Mouse (Mus musculus) forebrain, embryonic 14.5 days (tissue): ENCODE measurements around the gene A830018L16Rik. TPM values are rescaled to one million over a fixed set of nuclear protein-coding genes. Genes with fewer than 3 reads are reported as not detected.

Experiments
- ATAC-seq: fragments of 200-750 bp; cut with Nextera tagmentation; 2 replicates; pipeline ENCODE4 v1.8.0; 2017; ENCODE audit warnings: mild to moderate bottlenecking, moderate library complexity
- DNase-seq: peaks from one replicate; pipeline ENCODE4 v3.0.0-alpha.2; 2015; ENCODE audit warnings: low spot score
- H3K27ac ChIP-seq: fragments of 300-500 bp; sonication (generic); 2 replicates; pipeline ENCODE4 v1.5.1; 2014; ENCODE audit warnings: low read depth, mild to moderate bottlenecking, control low read depth, low read length, moderate library complexity
- H3K27me3 ChIP-seq: fragments of 300-500 bp; sonication (generic); replicated peaks from 2 replicates; pipeline ENCODE4 v1.6.1; 2014; ENCODE audit warnings: low read length, control low read depth, mixed read lengths; ENCODE audit not compliant: control insufficient read depth, insufficient read depth
- H3K36me3 ChIP-seq: fragments of 300-500 bp; sonication (generic); 2 replicates; pipeline ENCODE4 v1.6.1; 2014; ENCODE audit warnings: low read length, control low read depth; ENCODE audit not compliant: control insufficient read depth, insufficient read depth
- H3K4me1 ChIP-seq: fragments of 300-500 bp; sonication (generic); 2 replicates; pipeline ENCODE4 v1.6.1; 2014; ENCODE audit warnings: antibody characterized with exemption, low read length, control low read depth; ENCODE audit not compliant: control insufficient read depth, insufficient read depth
- H3K4me2 ChIP-seq: fragments of 300-500 bp; sonication (generic); 2 replicates; pipeline ENCODE4 v1.6.1; 2014; ENCODE audit warnings: mild to moderate bottlenecking, control low read depth, low read length
- H3K4me3 ChIP-seq: fragments of 300-500 bp; sonication (generic); 2 replicates; pipeline ENCODE4 v1.5.1; 2014; ENCODE audit warnings: low read depth, low read length, control low read depth
- H3K9ac ChIP-seq: fragments of 300-500 bp; sonication (generic); 2 replicates; pipeline ENCODE4 v1.6.1; 2014; ENCODE audit warnings: mild to moderate bottlenecking, low read length, control low read depth, moderate library complexity
- H3K9me3 ChIP-seq: fragments of 300-500 bp; sonication (generic); replicated peaks from 2 replicates; pipeline ENCODE4 v1.6.1; 2016; ENCODE audit warnings: low read length, control low read depth, mixed read lengths; ENCODE audit not compliant: control insufficient read depth
- WGBS: fragments of 180-500 bp; shearing (Covaris S2); extraction: QIAGEN DNeasy Blood & Tissue Kit; methylation state at CpG from one replicate; pipeline ENCODE4 v1.1.7; 2014; 5-methylcytosine and 5-hydroxymethylcytosine counted together
- polyA plus RNA-seq: library from polyadenylated mRNA; unstranded; fragments of >200 nt; fragmentation: Nextera tagmentation; extraction: Ambion mirVana; gene quantifications from 2 replicates; pipeline ENCODE4 v1.2.1, GENCODE M21; 2014

A830018L16Rik gene
- polyA plus RNA-seq, 1 experiment from 2014 or later, result 4.5 TPM

GRCm38 (mm10) chr1:11881706-11882105 is 467.8 kb downstream of the A830018L16Rik start:
- Histone ChIP-seq H3K4me2 (no peak overlapping the region), H3K9me3 (no peaks in the 10 kb centered on the region), H3K4me1 (no peaks in the 10 kb centered on the region), H3K9ac (no peak overlapping the region), H3K4me3 (no peak overlapping the region), H3K36me3 (no peaks in the 10 kb centered on the region), H3K27me3 (no peaks in the 10 kb centered on the region), H3K27ac (no peak overlapping the region)
- WGBS, result 54% methylated on average over 2 of the region's 2 CpGs
- no peak for DNase-seq
- ATAC-seq, result no peak

DNA sequence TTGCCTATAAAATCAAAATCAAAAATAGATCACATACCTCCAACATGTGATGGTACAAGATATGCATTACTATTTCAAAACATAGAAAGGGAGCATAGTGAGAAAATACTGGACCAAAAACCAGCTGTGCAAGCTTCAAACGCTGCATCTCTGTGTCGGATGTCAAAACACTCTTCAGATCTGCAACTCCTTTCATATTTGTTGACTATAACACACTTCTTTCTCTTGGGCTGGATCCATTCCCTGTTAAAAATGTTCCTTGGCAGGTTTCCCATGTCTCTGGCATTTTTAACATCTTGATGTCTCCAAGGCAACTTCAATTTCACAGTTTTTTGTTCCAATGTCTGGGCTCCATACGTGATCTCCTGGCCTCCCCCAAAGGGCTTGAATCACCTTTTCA is 481.8 kb downstream of the A830018L16Rik start:
- H3K4me3 ChIP-seq, result no peak overlapping the region
- H3K9me3 ChIP-seq, result no peaks in the 10 kb centered on the region
- no peak overlapping the region for H3K9ac ChIP-seq
- ATAC-seq (no peak), DNase-seq (peak; percentile 53)
- no peaks in the 10 kb centered on the region for H3K4me1 ChIP-seq
- WGBS, result 61% methylated on average over 3 of the region's 3 CpGs
- H3K27ac ChIP-seq, result no peak overlapping the region; the same call in 1 of the 2 replicates
- no peak overlapping the region for H3K4me2 ChIP-seq
- H3K36me3 ChIP-seq, result no peaks in the 10 kb centered on the region
- no peaks in the 10 kb centered on the region for H3K27me3 ChIP-seq

DNA sequence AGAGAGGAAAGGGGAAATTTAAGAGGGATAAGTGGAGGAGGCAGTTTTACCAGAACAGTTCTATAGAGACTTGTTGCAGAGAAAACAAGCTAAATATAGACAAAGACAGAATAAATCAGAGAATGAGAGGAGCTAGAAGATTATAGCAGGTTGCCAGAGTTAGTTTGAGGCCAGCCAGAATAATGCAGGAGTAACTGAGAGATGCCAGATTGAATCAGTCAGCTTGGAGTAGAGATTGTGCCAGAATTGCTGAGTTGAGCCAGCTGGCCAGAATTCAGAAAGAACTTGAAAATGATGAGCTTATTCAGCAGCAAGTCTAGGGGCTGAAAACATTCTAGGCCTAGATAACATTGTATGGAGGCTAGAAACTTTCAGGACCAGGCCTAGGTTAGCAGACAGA is 502.0 kb downstream of the A830018L16Rik start:
- ATAC-seq (no peak), DNase-seq (peak; percentile 9)
- Histone ChIP-seq H3K9ac (no peak overlapping the region), H3K4me3 (no peak overlapping the region), H3K4me2 (no peak overlapping the region), H3K27ac (no peak overlapping the region), H3K9me3 (0 out of 2 replicates have a peak, but pooled peaks cover 4% of the 10 kb centered on the region), H3K4me1 (no peaks in the 10 kb centered on the region), H3K27me3 (no peaks in the 10 kb centered on the region), H3K36me3 (no peaks in the 10 kb centered on the region)

GRCm38 (mm10) chr1:11936984-11937383 is 523.1 kb downstream of the A830018L16Rik start:
- H3K9ac ChIP-seq, result no peak overlapping the region
- H3K4me2 ChIP-seq, result no peak overlapping the region
- ATAC-seq (peak; percentile 50; the same call in 1 of the 2 replicates), DNase-seq (peak; percentile 26)
- no peak overlapping the region for H3K4me3 ChIP-seq
- 77% methylated on average over 9 of the region's 9 CpGs for WGBS
- H3K27me3 ChIP-seq, result no peaks in the 10 kb centered on the region
- H3K27ac ChIP-seq, result no peak overlapping the region
- no peaks in the 10 kb centered on the region for H3K36me3 ChIP-seq
- no peaks in the 10 kb centered on the region for H3K4me1 ChIP-seq
- no peaks in the 10 kb centered on the region for H3K9me3 ChIP-seq

DNA sequence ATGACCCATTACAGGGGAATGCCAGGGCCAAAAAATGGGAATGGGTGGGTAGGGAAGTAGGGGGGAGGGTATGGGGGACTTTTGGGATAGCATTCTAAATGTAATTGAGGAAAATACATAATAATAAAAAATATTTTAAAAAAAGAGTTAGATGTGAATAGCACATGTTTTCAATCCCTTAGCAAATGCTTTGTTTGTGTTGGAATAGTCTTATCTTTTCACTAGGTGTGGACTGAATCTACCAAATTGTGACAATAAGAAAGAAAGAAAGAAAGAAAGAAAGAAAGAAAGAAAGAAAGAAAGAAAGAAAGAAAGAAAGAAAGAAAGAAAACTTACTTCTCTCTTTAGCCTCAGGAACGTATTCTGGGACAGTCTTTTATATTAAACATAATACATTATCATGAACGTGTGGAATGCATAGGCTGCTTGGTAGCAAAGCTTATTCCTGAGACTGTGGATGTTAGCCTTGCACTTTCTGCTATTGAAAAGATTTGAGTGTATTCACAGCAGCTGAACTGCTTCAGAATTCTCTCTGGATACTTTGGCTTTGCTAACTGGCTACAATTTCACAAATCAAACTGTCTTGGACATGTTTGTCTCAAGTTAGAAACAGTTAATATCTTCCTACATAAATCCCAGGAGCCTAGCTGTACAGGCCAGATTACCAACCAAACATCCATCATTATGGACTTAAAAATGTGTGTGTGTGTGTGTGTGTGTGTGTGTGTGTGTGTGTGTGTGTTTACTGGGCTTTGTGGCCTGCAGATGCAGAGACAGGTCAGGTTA is 545.7 kb downstream of the A830018L16Rik start:
- H3K27ac ChIP-seq, result no peak overlapping the region
- no peak for DNase-seq
- H3K9ac ChIP-seq, result no peak overlapping the region
- no peak overlapping the region for H3K4me2 ChIP-seq
- H3K4me1 ChIP-seq, result no peaks in the 10 kb centered on the region
- no peak overlapping the region for H3K4me3 ChIP-seq
- H3K36me3 ChIP-seq, result no peaks in the 10 kb centered on the region
- no peaks in the 10 kb centered on the region for H3K27me3 ChIP-seq
- 64% methylated on average over 2 of the region's 2 CpGs for WGBS
- ATAC-seq, result no peak
- H3K9me3 ChIP-seq, result no peaks in the 10 kb centered on the region

DNA sequence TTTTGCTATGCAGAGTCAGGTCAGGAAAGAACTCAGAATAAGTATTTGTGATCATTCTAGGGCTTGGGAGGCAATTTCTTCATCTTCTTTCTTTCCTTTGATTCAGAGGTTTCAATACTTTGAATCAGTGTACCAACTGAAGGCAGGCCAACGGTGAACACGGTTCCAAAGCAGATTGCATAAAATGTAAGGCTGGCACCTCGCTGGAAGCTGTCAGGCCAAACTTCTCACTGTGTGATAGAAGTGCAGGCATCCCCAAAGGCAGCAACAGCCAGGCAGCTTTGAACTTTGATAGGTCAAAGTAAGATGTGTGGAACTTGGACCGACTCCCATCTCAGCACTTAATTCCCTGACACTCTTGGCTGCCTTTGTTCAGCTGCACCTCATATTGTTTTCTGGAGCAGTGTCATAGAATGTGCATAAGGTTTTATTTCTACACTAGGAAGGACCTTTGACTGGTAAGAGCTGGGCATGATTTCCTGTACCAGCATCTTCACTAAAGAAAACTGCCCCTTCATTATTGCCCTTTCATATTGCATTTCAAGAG is 568.8 kb downstream of the A830018L16Rik start:
- DNase-seq (no peak), ATAC-seq (no peak)
- Histone ChIP-seq H3K4me3 (no peak overlapping the region), H3K9ac (no peak overlapping the region), H3K4me2 (no peak overlapping the region), H3K4me1 (no peaks in the 10 kb centered on the region), H3K9me3 (no peaks in the 10 kb centered on the region), H3K27me3 (no peaks in the 10 kb centered on the region), H3K36me3 (no peaks in the 10 kb centered on the region), H3K27ac (no peak overlapping the region)
- 75% methylated on average over 4 of the region's 4 CpGs for WGBS

GRCm38 (mm10) chr1:11990011-11990410 is 576.1 kb downstream of the A830018L16Rik start:
- Histone ChIP-seq H3K36me3 (no peaks in the 10 kb centered on the region), H3K27ac (no peak overlapping the region), H3K4me1 (no peaks in the 10 kb centered on the region), H3K9me3 (no peaks in the 10 kb centered on the region), H3K9ac (no peak overlapping the region), H3K4me2 (no peak overlapping the region), H3K27me3 (no peaks in the 10 kb centered on the region), H3K4me3 (no peak overlapping the region)
- no peak for ATAC-seq
- WGBS, result 75% methylated on average over 3 of the region's 3 CpGs
- DNase-seq, result no peak

DNA sequence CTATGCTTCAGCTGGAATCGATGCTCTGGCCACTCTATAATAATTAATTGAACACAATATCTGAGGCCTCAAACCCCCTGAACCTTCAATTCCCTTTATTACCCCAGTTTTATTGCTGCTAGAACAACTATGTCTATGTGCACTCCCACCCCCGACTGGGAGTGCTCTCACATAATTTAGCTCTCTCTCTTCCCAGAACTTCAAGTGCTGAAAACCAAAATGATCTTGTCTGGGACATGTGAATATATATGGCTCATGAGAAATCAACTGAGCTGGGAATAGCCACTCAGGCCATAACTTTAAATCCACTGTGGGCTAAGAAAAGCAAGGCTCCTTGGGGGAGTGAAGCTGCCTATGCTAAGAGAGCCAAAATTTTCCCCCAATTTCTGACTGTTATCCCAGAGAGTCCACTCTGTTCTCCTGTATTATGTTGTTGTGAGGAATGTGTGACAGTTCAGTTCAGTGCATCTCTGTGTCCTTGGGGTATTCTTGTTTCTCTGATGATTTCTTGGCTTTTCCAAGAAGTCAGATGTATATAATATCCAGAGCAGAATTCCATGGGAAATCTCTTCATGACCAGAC is 582.5 kb downstream of the A830018L16Rik start:
- no peaks in the 10 kb centered on the region; the same call in 1 of the 2 replicates for H3K4me1 ChIP-seq
- H3K4me3 ChIP-seq, result no peak overlapping the region
- no peaks in the 10 kb centered on the region for H3K9me3 ChIP-seq
- no peak overlapping the region for H3K4me2 ChIP-seq
- no peak overlapping the region for H3K9ac ChIP-seq
- H3K36me3 ChIP-seq, result no peaks in the 10 kb centered on the region
- no peak overlapping the region for H3K27ac ChIP-seq
- DNase-seq, result no peak
- no peaks in the 10 kb centered on the region for H3K27me3 ChIP-seq
- 84% methylated on average over 2 of the region's 2 CpGs for WGBS
- no peak for ATAC-seq

GRCm38 (mm10) chr1:11997574-11997973 is 583.7 kb downstream of the A830018L16Rik start:
- Histone ChIP-seq H3K9ac (no peak overlapping the region), H3K4me1 (no peaks in the 10 kb centered on the region; the same call in 1 of the 2 replicates), H3K4me3 (no peak overlapping the region), H3K27ac (no peak overlapping the region), H3K4me2 (no peak overlapping the region), H3K27me3 (no peaks in the 10 kb centered on the region), H3K36me3 (no peaks in the 10 kb centered on the region), H3K9me3 (no peaks in the 10 kb centered on the region)
- ATAC-seq (no peak), DNase-seq (peak; percentile 9)
- WGBS, result 78% methylated on average over 2 of the region's 2 CpGs
